Mouse (Mus musculus) C2C12 (cell line): ENCODE measurements around the gene Vwa5b1.

Source experiments
- CEBPB ChIP-seq: IDR thresholded peaks from one replicate; pipeline ENCODE4 v1.6.1; 2011; ENCODE audit warnings: low read depth, mild to moderate bottlenecking, control low read depth, moderate library complexity
- CTCF ChIP-seq: IDR thresholded peaks from one replicate; pipeline ENCODE4 v1.5.1; 2011; ENCODE audit not compliant: control insufficient read depth, insufficient read depth, insufficient read length
- FOSL1 ChIP-seq: IDR thresholded peaks from one replicate; pipeline ENCODE4 v1.8.0; 2011; ENCODE audit warnings: mild to moderate bottlenecking, low read length; ENCODE audit not compliant: poor library complexity, insufficient read depth, severe bottlenecking
- MAX ChIP-seq: IDR thresholded peaks from one replicate; pipeline ENCODE4 v1.6.1; 2011; ENCODE audit warnings: mild to moderate bottlenecking, control low read depth
- MYOD1 ChIP-seq: IDR thresholded peaks from one replicate; pipeline ENCODE4 v1.6.1; 2011; ENCODE audit warnings: low read depth; ENCODE audit not compliant: control insufficient read depth, insufficient read length
- MYOG ChIP-seq: IDR thresholded peaks from one replicate; pipeline ENCODE4 v1.6.1; 2011; ENCODE audit not compliant: control insufficient read depth, insufficient read length; ENCODE audit errors: extremely low read depth
- USF1 ChIP-seq: IDR thresholded peaks from one replicate; pipeline ENCODE4 v1.6.1; 2011; ENCODE audit warnings: low read depth, mild to moderate bottlenecking, control low read depth, moderate library complexity

DNA sequence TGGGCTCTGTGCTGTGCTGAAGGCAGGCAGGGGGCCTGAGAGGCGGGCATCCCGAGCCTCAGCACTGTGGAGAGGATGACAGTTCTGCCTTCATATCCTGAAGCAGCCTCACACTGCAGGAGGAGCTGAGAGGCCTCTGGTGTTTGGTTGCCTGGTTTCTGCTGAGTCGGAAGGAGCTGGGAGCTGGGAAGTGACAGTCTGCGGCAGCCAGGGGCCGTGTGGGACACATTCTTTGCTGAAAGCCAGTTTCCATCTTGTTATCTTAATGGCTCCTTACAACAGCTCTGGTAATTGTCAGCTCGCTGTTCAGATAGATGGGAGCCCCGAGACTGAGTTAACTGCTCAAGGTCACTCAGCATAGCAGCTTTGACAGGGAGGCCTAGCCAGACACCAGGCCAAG lies 111.9 kb downstream of the Vwa5b1 start:
- TF ChIP-seq CTCF (no peak), CEBPB (no peak), MAX (no peak), USF1 (no peak), MYOD1 (no peak), MYOG (no peak), FOSL1 (no peak)
